13 mouse cellular contexts compared by ENCODE assay signal in the genomic region with DNA sequence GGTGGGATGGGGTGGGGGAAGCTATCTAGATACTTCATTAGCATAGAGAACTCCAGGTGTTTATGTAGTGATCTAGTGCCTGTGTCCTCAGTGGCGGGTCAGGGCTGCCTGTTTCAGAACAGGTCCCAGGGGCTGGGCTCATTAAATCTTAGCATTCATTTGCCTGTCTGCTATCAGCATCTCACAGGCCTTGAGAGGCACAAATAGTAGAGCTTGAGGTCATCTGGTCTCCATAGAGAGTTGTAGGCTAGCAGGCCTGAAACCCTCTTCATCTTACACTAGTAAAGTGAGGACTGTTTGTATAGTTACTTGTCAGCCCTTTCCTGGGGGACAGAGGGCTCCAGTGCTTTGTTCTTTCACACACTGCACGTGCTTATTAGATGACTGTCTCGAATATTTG.
DNase-seq lines count a peak whose midpoint lies in the region; ATAC-seq and TF ChIP-seq lines count a peak whose summit lies in the region.
"Had no signal": no experiment of that assay in that cellular context is flagged by ENCODE, and none has a peak within 500 bp of the region (broad histone marks: within the 10 kb centered on the region; RNA-seq: fewer than 3 reads in every experiment).

No protein-coding gene starts in this region.

- DNase-seq in heart, adult 18-20 months: no peak
- no peak for DNase-seq in lung, postnatal 0 days (ENCODE audit: low spot score)
- DNase-seq in lung, postnatal 4 days: no peak
- DNase-seq: cerebellum, adult 8-10 months; lung, adult 2 months; thymus, postnatal 14 days had no signal

- H3K27me3 ChIP-seq in heart, embryonic 12.5 days (replicated peaks): no peaks in the 10 kb centered on the region
- H3K27me3 ChIP-seq in lung, postnatal 0 days (replicated peaks; ENCODE audit: insufficient read depth, low read length): no peaks in the 10 kb centered on the region
- no peaks in the 10 kb centered on the region for H3K27me3 ChIP-seq in hindbrain, embryonic 13.5 days
- H3K27me3 ChIP-seq in midbrain, embryonic 15.5 days (replicated peaks): no peaks in the 10 kb centered on the region
- H3K27me3 ChIP-seq in kidney, embryonic 14.5 days (ENCODE audit: control insufficient read depth, insufficient read depth, low read length): no peaks in the 10 kb centered on the region

- H3K36me3 ChIP-seq in heart, embryonic 12.5 days: peaks cover under 1% of the 10 kb centered on the region; the same call in 1 of the 2 replicates
- H3K36me3 ChIP-seq in lung, postnatal 0 days (ENCODE audit: insufficient read depth, low read length): no peaks in the 10 kb centered on the region
- H3K36me3 ChIP-seq in hindbrain, embryonic 13.5 days: no peaks in the 10 kb centered on the region
- no peaks in the 10 kb centered on the region for H3K36me3 ChIP-seq in midbrain, embryonic 15.5 days (replicated peaks)
- peaks cover 2% of the 10 kb centered on the region; the same call in 1 of the 2 replicates for H3K36me3 ChIP-seq in kidney, embryonic 14.5 days (ENCODE audit: control insufficient read depth, insufficient read depth, low read length)

- no peak overlapping the region for H3K4me2 ChIP-seq in heart, embryonic 12.5 days
- no peak overlapping the region for H3K4me2 ChIP-seq in lung, postnatal 0 days (replicated peaks; ENCODE audit: low read depth, low read length)
- H3K4me2 ChIP-seq in hindbrain, embryonic 13.5 days: no peak overlapping the region
- H3K4me2 ChIP-seq in midbrain, embryonic 15.5 days: no peak overlapping the region
- no peak overlapping the region for H3K4me2 ChIP-seq in kidney, embryonic 14.5 days (replicated peaks; ENCODE audit: low read depth, low read length)
- H3K4me2 ChIP-seq: heart, embryonic 11.5 days had no signal

- 0 out of 2 replicates have a peak overlapping the region, but pooled peaks have one; percentile 16 for H3K27ac ChIP-seq in heart, embryonic 12.5 days (ENCODE audit: poor library complexity, severe bottlenecking)
- no peak overlapping the region for H3K27ac ChIP-seq in lung, postnatal 0 days (ENCODE audit: low read length)
- H3K27ac ChIP-seq in hindbrain, embryonic 13.5 days: no peak overlapping the region
- 0 out of 2 replicates have a peak overlapping the region, but pooled peaks have one; percentile 1 for H3K27ac ChIP-seq in midbrain, embryonic 15.5 days
- H3K27ac ChIP-seq in kidney, embryonic 14.5 days (ENCODE audit: low read depth, low read length): no peak overlapping the region

- peaks cover 21% of the 10 kb centered on the region for H3K4me1 ChIP-seq in heart, embryonic 12.5 days (replicated peaks)
- H3K4me1 ChIP-seq in lung, postnatal 0 days (ENCODE audit: insufficient read depth, low read depth, low read length): no peaks in the 10 kb centered on the region
- peaks cover 27% of the 10 kb centered on the region for H3K4me1 ChIP-seq in hindbrain, embryonic 13.5 days (replicated peaks)
- peaks cover 21% of the 10 kb centered on the region for H3K4me1 ChIP-seq in midbrain, embryonic 15.5 days
- peaks cover 11% of the 10 kb centered on the region; the same call in 1 of the 2 replicates for H3K4me1 ChIP-seq in kidney, embryonic 14.5 days (ENCODE audit: control insufficient read depth, insufficient read depth, low read length)

- 56% methylated on average over 3 of the region's 3 CpGs for WGBS in heart, embryonic 12.5 days
- WGBS in lung, postnatal 0 days: 33% methylated on average over 3 of the region's 3 CpGs
- WGBS in hindbrain, embryonic 13.5 days: 43% methylated on average over 3 of the region's 3 CpGs
- 30% methylated on average over 3 of the region's 3 CpGs for WGBS in midbrain, embryonic 15.5 days
- 53% methylated on average over 3 of the region's 3 CpGs for WGBS in kidney, embryonic 14.5 days

- no peak for ATAC-seq in heart, embryonic 12.5 days (ENCODE audit: insufficient number of reproducible peaks, low FRiP score)
- peak; percentile 19; the same call in 1 of the 2 replicates for ATAC-seq in lung, postnatal 0 days
- ATAC-seq in hindbrain, embryonic 13.5 days (ENCODE audit: low FRiP score): peak; percentile 47; the same call in 1 of the 2 replicates
- 0 out of 2 replicates have a peak, but pooled peaks have one; percentile 3 for ATAC-seq in midbrain, embryonic 15.5 days (replicated peaks)
- no peak for ATAC-seq in inflammation-experienced regulatory T-cells, adult 6 months
- ATAC-seq in kidney, embryonic 14.5 days (ENCODE audit: low FRiP score, low TSS enrichment): no peak

- TF ChIP-seq CTCF in lung, postnatal 0 days (IDR thresholded peaks at IDR 0.05): no peak

- H3K9me3 ChIP-seq in heart, embryonic 12.5 days (replicated peaks): no peaks in the 10 kb centered on the region
- H3K9me3 ChIP-seq in lung, postnatal 0 days (ENCODE audit: low read length): no peaks in the 10 kb centered on the region
- no peaks in the 10 kb centered on the region for H3K9me3 ChIP-seq in hindbrain, embryonic 13.5 days
- no peaks in the 10 kb centered on the region for H3K9me3 ChIP-seq in midbrain, embryonic 15.5 days
- no peaks in the 10 kb centered on the region for H3K9me3 ChIP-seq in kidney, embryonic 14.5 days (ENCODE audit: control insufficient read depth, low read length)
- H3K9me3 ChIP-seq: G1E had no signal

- no peak overlapping the region for H3K9ac ChIP-seq in heart, embryonic 12.5 days
- H3K9ac ChIP-seq in lung, postnatal 0 days (replicated peaks; ENCODE audit: low read depth): no peak overlapping the region
- no peak overlapping the region for H3K9ac ChIP-seq in hindbrain, embryonic 13.5 days
- H3K9ac ChIP-seq in midbrain, embryonic 15.5 days: no peak overlapping the region
- no peak overlapping the region for H3K9ac ChIP-seq in kidney, embryonic 14.5 days (ENCODE audit: low read depth, low read length)

- no peak for TF ChIP-seq EP300 in lung, postnatal 0 days (IDR thresholded peaks at IDR 0.05)

- no peak overlapping the region for H3K4me3 ChIP-seq in heart, embryonic 12.5 days
- H3K4me3 ChIP-seq in lung, postnatal 0 days (ENCODE audit: low read depth, low read length): no peak overlapping the region
- H3K4me3 ChIP-seq in hindbrain, embryonic 13.5 days: no peak overlapping the region
- no peak overlapping the region for H3K4me3 ChIP-seq in midbrain, embryonic 15.5 days
- H3K4me3 ChIP-seq in kidney, embryonic 14.5 days (ENCODE audit: low read length): no peak overlapping the region

Comparison
In these comparisons a context has a peak if more than half of its experiments do, and no peak if none do; other contexts are left out.
1. ATAC-seq: peak in lung, postnatal 0 days (single experiment), hindbrain, embryonic 13.5 days (single experiment) and midbrain, embryonic 15.5 days (single experiment); none in heart, embryonic 12.5 days (single experiment), inflammation-experienced regulatory T-cells, adult 6 months (single experiment) and kidney, embryonic 14.5 days (single experiment).
2. H3K27ac ChIP-seq: peak in heart, embryonic 12.5 days (single experiment) and midbrain, embryonic 15.5 days (single experiment); none in lung, postnatal 0 days (single experiment), hindbrain, embryonic 13.5 days (single experiment) and kidney, embryonic 14.5 days (single experiment).